Mouse (Mus musculus): ENCODE data around the gene Armcx1. TPM values are rescaled to one million over a fixed set of nuclear protein-coding genes. Genes with fewer than 3 reads are reported as not detected.

Gene Armcx1
- polyA plus RNA-seq, 1 experiment, result 2.7 TPM

- Histone ChIP-seq H3K36me3 (ENCODE audit: control insufficient read depth, insufficient read depth) (no peaks in the 10 kb centered on the region), H3K4me3 (ENCODE audit: insufficient read depth, poor library complexity, severe bottlenecking) (no peak overlapping the region), H3ac (ENCODE audit: control insufficient read depth, insufficient read length, low read depth) (peak overlapping the region; percentile 23), H3K79me3 (ENCODE audit: low read depth) (no peaks in the 10 kb centered on the region), H3K27me3 (ENCODE audit: control insufficient read depth, insufficient read depth, insufficient read length) (no peaks in the 10 kb centered on the region), H3K79me2 (ENCODE audit: control insufficient read depth, insufficient read depth) (no peaks in the 10 kb centered on the region)
- TF ChIP-seq FOSL1 (IDR thresholded peaks at IDR 0.05; ENCODE audit: insufficient read depth, low read length, poor library complexity, severe bottlenecking), result no peak
- no peak for TF ChIP-seq CTCF (IDR thresholded peaks at IDR 0.05; ENCODE audit: control insufficient read depth, insufficient read depth, insufficient read length)
- no peak for TF ChIP-seq MYOD1 (IDR thresholded peaks at IDR 0.05; ENCODE audit: control insufficient read depth, insufficient read length, low read depth)
Observed at GRCm38 (mm10) chrX:134729778-134730177, 12.0 kb downstream of the Armcx1 start.

GRCm38 (mm10) chrX:134737796-134738195 is 20.0 kb downstream of the Armcx1 start:
- Histone ChIP-seq H3K36me3 (ENCODE audit: control insufficient read depth, insufficient read depth) (no peaks in the 10 kb centered on the region), H3K4me3 (ENCODE audit: insufficient read depth, poor library complexity, severe bottlenecking) (no peak overlapping the region), H3ac (ENCODE audit: control insufficient read depth, insufficient read length, low read depth) (no peak overlapping the region), H3K79me2 (ENCODE audit: control insufficient read depth, insufficient read depth) (no peaks in the 10 kb centered on the region), H3K27me3 (ENCODE audit: control insufficient read depth, insufficient read depth, insufficient read length) (no peaks in the 10 kb centered on the region), H3K79me3 (ENCODE audit: low read depth) (no peaks in the 10 kb centered on the region)
- no peak for TF ChIP-seq CTCF (IDR thresholded peaks at IDR 0.05; ENCODE audit: control insufficient read depth, insufficient read depth, insufficient read length)
- TF ChIP-seq CEBPB (IDR thresholded peaks at IDR 0.05; ENCODE audit: low read depth), result no peak
- no peak for TF ChIP-seq MYOG (IDR thresholded peaks at IDR 0.05; ENCODE audit: control insufficient read depth, extremely low read depth, insufficient read length)
- TF ChIP-seq MYOD1 (IDR thresholded peaks at IDR 0.05; ENCODE audit: control insufficient read depth, insufficient read length, low read depth), result no peak
- no peak for TF ChIP-seq USF1 (IDR thresholded peaks at IDR 0.05; ENCODE audit: low read depth)
- TF ChIP-seq FOSL1 (IDR thresholded peaks at IDR 0.05; ENCODE audit: insufficient read depth, low read length, poor library complexity, severe bottlenecking), result no peak
- TF ChIP-seq MAX (IDR thresholded peaks at IDR 0.05), result no peak

- Histone ChIP-seq H3K79me2 (ENCODE audit: control insufficient read depth, insufficient read depth) (no peaks in the 10 kb centered on the region), H3ac (ENCODE audit: control insufficient read depth, insufficient read length, low read depth) (no peak overlapping the region), H3K36me3 (ENCODE audit: control insufficient read depth, insufficient read depth) (no peaks in the 10 kb centered on the region), H3K27me3 (ENCODE audit: control insufficient read depth, insufficient read depth, insufficient read length) (no peaks in the 10 kb centered on the region), H3K79me3 (ENCODE audit: low read depth) (no peaks in the 10 kb centered on the region), H3K4me3 (ENCODE audit: insufficient read depth, poor library complexity, severe bottlenecking) (no peak overlapping the region)
- TF ChIP-seq CTCF (IDR thresholded peaks at IDR 0.05; ENCODE audit: control insufficient read depth, insufficient read depth, insufficient read length) (no peak), FOSL1 (IDR thresholded peaks at IDR 0.05; ENCODE audit: insufficient read depth, low read length, poor library complexity, severe bottlenecking) (no peak), MYOD1 (IDR thresholded peaks at IDR 0.05; ENCODE audit: control insufficient read depth, insufficient read length, low read depth) (no peak), CEBPB (IDR thresholded peaks at IDR 0.05; ENCODE audit: low read depth) (no peak), MYOG (IDR thresholded peaks at IDR 0.05; ENCODE audit: control insufficient read depth, extremely low read depth, insufficient read length) (no peak), MAX (IDR thresholded peaks at IDR 0.05) (no peak), USF1 (IDR thresholded peaks at IDR 0.05; ENCODE audit: low read depth) (no peak)
Observed at GRCm38 (mm10) chrX:134739160-134739559, 21.4 kb downstream of the Armcx1 start.

- Histone ChIP-seq H3K79me2 (ENCODE audit: control insufficient read depth, insufficient read depth) (no peaks in the 10 kb centered on the region), H3K79me3 (ENCODE audit: low read depth) (no peaks in the 10 kb centered on the region), H3K4me3 (ENCODE audit: insufficient read depth, poor library complexity, severe bottlenecking) (no peak overlapping the region), H3K36me3 (ENCODE audit: control insufficient read depth, insufficient read depth) (no peaks in the 10 kb centered on the region), H3K27me3 (ENCODE audit: control insufficient read depth, insufficient read depth, insufficient read length) (no peaks in the 10 kb centered on the region), H3ac (ENCODE audit: control insufficient read depth, insufficient read length, low read depth) (no peak overlapping the region)
- TF ChIP-seq MAX (IDR thresholded peaks at IDR 0.05) (no peak), CTCF (IDR thresholded peaks at IDR 0.05; ENCODE audit: control insufficient read depth, insufficient read depth, insufficient read length) (no peak), MYOD1 (IDR thresholded peaks at IDR 0.05; ENCODE audit: control insufficient read depth, insufficient read length, low read depth) (no peak), USF1 (IDR thresholded peaks at IDR 0.05; ENCODE audit: low read depth) (no peak), MYOG (IDR thresholded peaks at IDR 0.05; ENCODE audit: control insufficient read depth, extremely low read depth, insufficient read length) (no peak), CEBPB (IDR thresholded peaks at IDR 0.05; ENCODE audit: low read depth) (no peak), FOSL1 (IDR thresholded peaks at IDR 0.05; ENCODE audit: insufficient read depth, low read length, poor library complexity, severe bottlenecking) (no peak)
Observed at GRCm38 (mm10) chrX:134741862-134742261, 24.1 kb downstream of the Armcx1 start.

- H3K36me3 ChIP-seq (ENCODE audit: control insufficient read depth, insufficient read depth), result no peaks in the 10 kb centered on the region
- H3K79me3 ChIP-seq (ENCODE audit: low read depth), result no peaks in the 10 kb centered on the region
- no peak overlapping the region for H3K4me3 ChIP-seq (ENCODE audit: insufficient read depth, poor library complexity, severe bottlenecking)
- no peak for TF ChIP-seq USF1 (IDR thresholded peaks at IDR 0.05; ENCODE audit: low read depth)
- TF ChIP-seq MAX (IDR thresholded peaks at IDR 0.05), result no peak
- TF ChIP-seq MYOG (IDR thresholded peaks at IDR 0.05; ENCODE audit: control insufficient read depth, extremely low read depth, insufficient read length), result no peak
- TF ChIP-seq MYOD1 (IDR thresholded peaks at IDR 0.05; ENCODE audit: control insufficient read depth, insufficient read length, low read depth), result no peak
- TF ChIP-seq CTCF (IDR thresholded peaks at IDR 0.05; ENCODE audit: control insufficient read depth, insufficient read depth, insufficient read length), result peak; percentile 66
- H3ac ChIP-seq (ENCODE audit: control insufficient read depth, insufficient read length, low read depth), result no peak overlapping the region
- H3K79me2 ChIP-seq (ENCODE audit: control insufficient read depth, insufficient read depth), result no peaks in the 10 kb centered on the region
- no peaks in the 10 kb centered on the region for H3K27me3 ChIP-seq (ENCODE audit: control insufficient read depth, insufficient read depth, insufficient read length)
Observed at GRCm38 (mm10) chrX:134746459-134746858, 28.7 kb downstream of the Armcx1 start.
